Mouse (Mus musculus) heart, postnatal 10 days (tissue): Measurements from ENCODE around the gene Pigt. TPM values are rescaled to one million over a fixed set of nuclear protein-coding genes. Genes with fewer than 3 reads are reported as not detected.

Experiments
- DNase-seq, 2 experiments: peaks; one replicate each; pipeline ENCODE4 v3.0.0; 2021
- intact Hi-C: fragments of 180-260 bp; cut with DNase I; formaldehyde crosslinking; loops from one replicate; pipeline ENCODE4 v1.15.1; 2025
- total RNA-seq, 2 experiments: library from RNA; stranded (reverse); gene quantifications; 2 replicates each; pipeline ENCODE4 v1.2.3; 2021

Gene Pigt
- total RNA-seq, result 10 to 100 TPM; 56.4 to 56.8 TPM

- intact Hi-C loops, result loop anchor here (5.0 kb wide), 1 partner anchor 35 kb away; the partner anchor contains the start of gene Gm20458
- DNase-seq, result peak; percentile 92 to 93
Measured at GRCm38 (mm10) chr2:164496847-164497690, at the start of gene Pigt. Pigt (plus strand) TSS chr2:164497520.

- no peak for DNase-seq
- intact Hi-C loops, result no loop called here
Measured at GRCm38 (mm10) chr2:164448140-164448539, 49.2 kb upstream of the Pigt start.

- intact Hi-C loops, result no loop called here
- DNase-seq, result no peak
Measured at GRCm38 (mm10) chr2:164448921-164449320, 48.4 kb upstream of the Pigt start.

GRCm38 (mm10) chr2:164449341-164450042, 47.8 kb upstream of the Pigt start:
- no peak for DNase-seq
- intact Hi-C loops, result no loop called here

GRCm38 (mm10) chr2:164452000-164452676, 45.2 kb upstream of the Pigt start:
- intact Hi-C loops, result no loop called here
- peak; percentile 77 to 81 for DNase-seq

GRCm38 (mm10) chr2:164453047-164453757, 44.1 kb upstream of the Pigt start:
- intact Hi-C loops, result no loop called here
- DNase-seq, result peak; percentile 41 to 58

- no peak for DNase-seq
- intact Hi-C loops, result no loop called here
Measured at GRCm38 (mm10) chr2:164453887-164454500, 43.3 kb upstream of the Pigt start.

GRCm38 (mm10) chr2:164454846-164455245, 42.5 kb upstream of the Pigt start:
- intact Hi-C loops, result no loop called here
- DNase-seq, result peak; percentile 85 to 88

GRCm38 (mm10) chr2:164455421-164456190, 41.7 kb upstream of the Pigt start:
- peak; percentile 59 to 63 for DNase-seq
- intact Hi-C loops, result loop anchor here (2.0 kb wide), 1 partner anchor 39 kb away; no protein-coding TSS in a partner anchor

- intact Hi-C loops, result loop anchor here (2.0 kb wide), 1 partner anchor 40 kb away; no protein-coding TSS in a partner anchor
- DNase-seq, result no peak
Measured at GRCm38 (mm10) chr2:164456413-164456812, 40.9 kb upstream of the Pigt start.

- intact Hi-C loops, result loop anchor here (2.0 kb wide), 1 partner anchor 40 kb away; no protein-coding TSS in a partner anchor
- DNase-seq, result peak in 1 of 2 experiments; percentile 44
Measured at GRCm38 (mm10) chr2:164456864-164457300, 40.4 kb upstream of the Pigt start, which contains the start of gene Sys1. Sys1 (plus strand) TSS chr2:164456964.

GRCm38 (mm10) chr2:164457942-164458341, 39.4 kb upstream of the Pigt start:
- DNase-seq, result no peak
- intact Hi-C loops, result loop anchor here (2.0 kb wide), 1 partner anchor 41 kb away; no protein-coding TSS in a partner anchor

GRCm38 (mm10) chr2:164458535-164458934, 38.8 kb upstream of the Pigt start:
- intact Hi-C loops, result no loop called here
- DNase-seq, result no peak

GRCm38 (mm10) chr2:164460745-164461551, 36.4 kb upstream of the Pigt start, which contains the start of gene Gm20458:
Gm20458 (plus strand) TSS chr2:164460967.
- intact Hi-C loops, result loop anchor here (5.0 kb wide), 1 partner anchor 36 kb away; the partner anchor contains the start of gene Pigt
- DNase-seq, result peak; percentile 97 to 98

- no peak for DNase-seq
- intact Hi-C loops, result no loop called here
Measured at GRCm38 (mm10) chr2:164465161-164465560, 32.2 kb upstream of the Pigt start.

- DNase-seq, result no peak
- intact Hi-C loops, result no loop called here
Measured at GRCm38 (mm10) chr2:164466787-164467186, 30.5 kb upstream of the Pigt start.

- intact Hi-C loops, result loop anchor here (2.0 kb wide), 1 partner anchor 49 kb away; no protein-coding TSS in a partner anchor
Measured at GRCm38 (mm10) chr2:164470254-164470653, 27.1 kb upstream of the Pigt start.

GRCm38 (mm10) chr2:164473624-164474023, 23.7 kb upstream of the Pigt start, which contains the start of gene Trp53tg5:
Trp53tg5 (minus strand) TSS chr2:164473724.
- intact Hi-C loops, result no loop called here
- no peak for DNase-seq

More at GRCm38 (mm10) chr2:164470254-164470653, 27.1 kb upstream of the Pigt start:
- peak; percentile 64 to 76 for DNase-seq
